Mouse (Mus musculus) cerebellum, adult 2 months (tissue): Measurements from ENCODE around the gene St6galnac6.

ENCODE experiments used
- CTCF ChIP-seq: fragments of 200-500 bp; IDR thresholded peaks from 2 replicates; pipeline ENCODE4 v1.5.1; 2011; ENCODE audit warnings: low read depth, mild to moderate bottlenecking, control low read depth, low read length, moderate library complexity, borderline replicate concordance; ENCODE audit not compliant: insufficient read depth
- POLR2A ChIP-seq: fragments of 200-500 bp; IDR thresholded peaks from 2 replicates; pipeline ENCODE4 v1.6.1; 2011; ENCODE audit warnings: low read length, control low read depth, borderline replicate concordance; ENCODE audit not compliant: insufficient read depth

GRCm38 (mm10) chr2:32581450-32582095 is 17.9 kb upstream of the St6galnac6 start:
- no peak for TF ChIP-seq CTCF
- no peak for TF ChIP-seq POLR2A
